Mouse (Mus musculus) hindbrain, embryonic 14.5 days (tissue): ENCODE results near the gene Btaf1. TPM values are rescaled to one million over a fixed set of nuclear protein-coding genes. Genes with fewer than 3 reads are reported as not detected.

Source experiments
- ATAC-seq: fragments of 200-750 bp; cut with Nextera tagmentation; 2 replicates; pipeline ENCODE4 v1.8.0; 2017; ENCODE audit warnings: moderate number of reproducible peaks, mild to moderate bottlenecking, moderate TSS enrichment, moderate library complexity; ENCODE audit not compliant: low FRiP score
- DNase-seq: peaks from one replicate; pipeline ENCODE4 v3.0.0-alpha.2; 2015; ENCODE audit warnings: low spot score
- H3K27ac ChIP-seq: fragments of 300-500 bp; sonication (generic); 2 replicates; pipeline ENCODE4 v1.5.1; 2014; ENCODE audit warnings: mild to moderate bottlenecking, moderate library complexity
- H3K27me3 ChIP-seq: fragments of 300-500 bp; sonication (generic); 2 replicates; pipeline ENCODE4 v1.6.1; 2014; ENCODE audit warnings: mild to moderate bottlenecking, low read length, mixed read lengths; ENCODE audit not compliant: control insufficient read depth, insufficient read depth
- H3K36me3 ChIP-seq: fragments of 300-500 bp; sonication (generic); replicated peaks from 2 replicates; pipeline ENCODE4 v1.6.1; 2014; ENCODE audit not compliant: control insufficient read depth, insufficient read depth
- H3K4me1 ChIP-seq: fragments of 300-500 bp; sonication (generic); replicated peaks from 2 replicates; pipeline ENCODE4 v1.6.1; 2014; ENCODE audit warnings: antibody characterized with exemption, low read length, mixed read lengths; ENCODE audit not compliant: control insufficient read depth, insufficient read depth
- H3K4me2 ChIP-seq: fragments of 300-500 bp; sonication (generic); replicated peaks from 2 replicates; pipeline ENCODE4 v1.6.1; 2014; ENCODE audit warnings: mild to moderate bottlenecking, moderate library complexity
- H3K4me3 ChIP-seq: fragments of 300-500 bp; sonication (generic); replicated peaks from 2 replicates; pipeline ENCODE4 v1.5.1; 2014; ENCODE audit warnings: mild to moderate bottlenecking, low read length
- H3K9ac ChIP-seq: fragments of 300-500 bp; sonication (generic); 2 replicates; pipeline ENCODE4 v1.6.1; 2014
- H3K9me3 ChIP-seq: fragments of 300-500 bp; sonication (generic); 2 replicates; pipeline ENCODE4 v1.6.1; 2016; ENCODE audit warnings: low read length; ENCODE audit not compliant: control insufficient read depth
- WGBS: fragments of 180-500 bp; shearing (Covaris S2); extraction: QIAGEN DNeasy Blood & Tissue Kit; methylation state at CpG from one replicate; pipeline ENCODE4 v1.1.7; 2014; 5-methylcytosine and 5-hydroxymethylcytosine counted together
- polyA plus RNA-seq: library from polyadenylated mRNA; unstranded; fragments of >200 nt; fragmentation: Nextera tagmentation; extraction: Ambion mirVana; gene quantifications from 2 replicates; pipeline ENCODE4 v1.2.1, GENCODE M21; 2014

Gene Btaf1
- polyA plus RNA-seq, 1 experiment from 2014 or later, result 13.5 TPM

GRCm38 (mm10) chr19:36918441-36919301 lies 7.2 kb upstream of the Btaf1 start:
- Histone ChIP-seq H3K4me1 (peaks cover 11% of the 10 kb centered on the region), H3K9ac (peak overlapping the region; percentile 86), H3K36me3 (no peaks in the 10 kb centered on the region), H3K9me3 (no peaks in the 10 kb centered on the region), H3K4me3 (peak overlapping the region; percentile 93), H3K4me2 (peak overlapping the region; percentile 93), H3K27ac (peak overlapping the region; percentile 90), H3K27me3 (no peaks in the 10 kb centered on the region)
- under 1% methylated on average over 85 of the region's 85 CpGs for WGBS
- ATAC-seq (peak; percentile 90), DNase-seq (peak; percentile 80)

GRCm38 (mm10) chr19:36919466-36919865 lies 6.4 kb upstream of the Btaf1 start, which contains the start of gene Fgfbp3:
Fgfbp3 (minus strand) TSS chr19:36919615.
- ATAC-seq (no peak; the same call in 1 of the 2 replicates), DNase-seq (no peak)
- Histone ChIP-seq H3K4me1 (peaks cover 11% of the 10 kb centered on the region), H3K27me3 (no peaks in the 10 kb centered on the region), H3K9me3 (no peaks in the 10 kb centered on the region), H3K9ac (peak within 1 kb of the TSS; percentile 86), H3K27ac (peak within 1 kb of the TSS; percentile 90), H3K4me2 (peak within 1 kb of the TSS; percentile 93), H3K4me3 (peak within 1 kb of the TSS; percentile 93), H3K36me3 (no peaks in the 10 kb centered on the region)
- 6% methylated on average over 12 of the region's 12 CpGs for WGBS

GRCm38 (mm10) chr19:36922015-36922414 lies 3.9 kb upstream of the Btaf1 start:
- Histone ChIP-seq H3K9me3 (no peaks in the 10 kb centered on the region), H3K4me2 (no peak overlapping the region), H3K4me3 (no peak overlapping the region), H3K27ac (no peak overlapping the region), H3K4me1 (peaks cover 22% of the 10 kb centered on the region), H3K9ac (no peak overlapping the region), H3K36me3 (no peaks in the 10 kb centered on the region), H3K27me3 (no peaks in the 10 kb centered on the region)
- ATAC-seq (no peak), DNase-seq (peak; percentile 81)
- 34% methylated on average over 2 of the region's 2 CpGs for WGBS

- no peak for DNase-seq
- 70% methylated on average over 3 of the region's 3 CpGs for WGBS
- H3K9ac ChIP-seq, result no peak overlapping the region
- no peaks in the 10 kb centered on the region for H3K36me3 ChIP-seq
- peaks cover 24% of the 10 kb centered on the region for H3K4me1 ChIP-seq
- no peaks in the 10 kb centered on the region for H3K9me3 ChIP-seq
- no peak for ATAC-seq
- no peak overlapping the region for H3K4me2 ChIP-seq
- H3K27ac ChIP-seq, result no peak overlapping the region
- no peaks in the 10 kb centered on the region for H3K27me3 ChIP-seq
- no peak overlapping the region for H3K4me3 ChIP-seq
These were observed 2.9 kb upstream of the Btaf1 start for GRCm38 (mm10) chr19:36922936-36923335.

- Histone ChIP-seq H3K9me3 (no peaks in the 10 kb centered on the region), H3K27me3 (no peaks in the 10 kb centered on the region), H3K36me3 (no peaks in the 10 kb centered on the region), H3K27ac (peak overlapping the region; percentile 89), H3K9ac (peak overlapping the region; percentile 91), H3K4me2 (peak overlapping the region; percentile 96), H3K4me1 (peaks cover 17% of the 10 kb centered on the region), H3K4me3 (peak overlapping the region; percentile 75)
- WGBS, result 2% methylated on average over 26 of the region's 26 CpGs
- ATAC-seq (no peak), DNase-seq (no peak)
These were observed 816 bp downstream of the Btaf1 start for GRCm38 (mm10) chr19:36926553-36927236.

- H3K36me3 ChIP-seq, result no peaks in the 10 kb centered on the region
- no peaks in the 10 kb centered on the region for H3K27me3 ChIP-seq
- no peak overlapping the region for H3K9ac ChIP-seq
- H3K4me1 ChIP-seq, result peaks cover 17% of the 10 kb centered on the region
- H3K4me2 ChIP-seq, result peak overlapping the region; percentile 96; the same call in 1 of the 2 replicates
- DNase-seq (no peak), ATAC-seq (no peak)
- H3K27ac ChIP-seq, result no peak overlapping the region
- 86% methylated on average over 6 of the region's 6 CpGs for WGBS
- no peak overlapping the region for H3K4me3 ChIP-seq
- H3K9me3 ChIP-seq, result no peaks in the 10 kb centered on the region
These were observed 2.0 kb downstream of the Btaf1 start for GRCm38 (mm10) chr19:36927800-36928361.

GRCm38 (mm10) chr19:36929816-36930215 lies 3.9 kb downstream of the Btaf1 start:
- Histone ChIP-seq H3K36me3 (no peaks in the 10 kb centered on the region), H3K9me3 (no peaks in the 10 kb centered on the region), H3K4me3 (no peak overlapping the region), H3K4me2 (no peak overlapping the region), H3K9ac (no peak overlapping the region), H3K27ac (no peak overlapping the region), H3K4me1 (peaks cover 17% of the 10 kb centered on the region), H3K27me3 (no peaks in the 10 kb centered on the region)
- DNase-seq (no peak), ATAC-seq (no peak)

GRCm38 (mm10) chr19:36932097-36932496 lies 6.2 kb downstream of the Btaf1 start:
- Histone ChIP-seq H3K4me1 (peaks cover 5% of the 10 kb centered on the region; the same call in 1 of the 2 replicates), H3K27me3 (no peaks in the 10 kb centered on the region), H3K9me3 (no peaks in the 10 kb centered on the region), H3K36me3 (no peaks in the 10 kb centered on the region), H3K27ac (no peak overlapping the region), H3K4me3 (no peak overlapping the region), H3K4me2 (no peak overlapping the region), H3K9ac (no peak overlapping the region)
- no peak for ATAC-seq
- no peak for DNase-seq

- no peak overlapping the region for H3K4me2 ChIP-seq
- H3K4me1 ChIP-seq, result 0 out of 2 replicates have a peak, but pooled peaks cover under 1% of the 10 kb centered on the region
- ATAC-seq, result no peak
- H3K9me3 ChIP-seq, result no peaks in the 10 kb centered on the region
- H3K9ac ChIP-seq, result no peak overlapping the region
- no peaks in the 10 kb centered on the region for H3K27me3 ChIP-seq
- 94% methylated on average over 2 of the region's 2 CpGs for WGBS
- DNase-seq, result no peak
- H3K4me3 ChIP-seq, result no peak overlapping the region
- H3K27ac ChIP-seq, result no peak overlapping the region
- no peaks in the 10 kb centered on the region for H3K36me3 ChIP-seq
These were observed 6.7 kb downstream of the Btaf1 start for GRCm38 (mm10) chr19:36932613-36933012.
